Mouse (Mus musculus) lung, embryonic 16.5 days (tissue): Measurements from ENCODE around the gene Rars. TPM values are rescaled to one million over a fixed set of nuclear protein-coding genes. Genes with fewer than 3 reads are reported as not detected.
A peak's percentile ranks its signal among the peaks of the same experiment; 100 is the strongest.
"Not testable (repeated sequence)": the region's sequence is repeated elsewhere in the genome, so short reads cannot be mapped to it uniquely, and the experiment has no call there.

Experiments used
- ATAC-seq: fragments of 200-750 bp; cut with Nextera tagmentation; 2 replicates; pipeline ENCODE4 v1.8.0; 2017; ENCODE audit warnings: low read depth, mild to moderate bottlenecking, moderate library complexity
- H3K27ac ChIP-seq: fragments of 300-500 bp; sonication (generic); 2 replicates; pipeline ENCODE4 v1.5.1; 2014; ENCODE audit warnings: mild to moderate bottlenecking, control low read depth, low read length
- H3K27me3 ChIP-seq: fragments of 300-500 bp; sonication (generic); 2 replicates; pipeline ENCODE4 v1.6.1; 2014; ENCODE audit warnings: low read depth, low read length, mixed read lengths; ENCODE audit not compliant: control insufficient read depth, insufficient read depth
- H3K36me3 ChIP-seq: fragments of 300-500 bp; sonication (generic); 2 replicates; pipeline ENCODE4 v1.6.1; 2014; ENCODE audit warnings: low read length; ENCODE audit not compliant: control insufficient read depth, insufficient read depth
- H3K4me1 ChIP-seq: fragments of 300-500 bp; sonication (generic); replicated peaks from 2 replicates; pipeline ENCODE4 v1.6.1; 2014; ENCODE audit warnings: low read length, mixed read lengths; ENCODE audit not compliant: control insufficient read depth, insufficient read depth
- H3K4me2 ChIP-seq: fragments of 300-500 bp; sonication (generic); 2 replicates; pipeline ENCODE4 v1.6.1; 2014; ENCODE audit warnings: low read depth, low read length, control low read depth
- H3K4me3 ChIP-seq: fragments of 300-500 bp; sonication (generic); 2 replicates; pipeline ENCODE4 v1.5.1; 2014; ENCODE audit warnings: mild to moderate bottlenecking, low read length, control low read depth
- H3K9ac ChIP-seq: fragments of 300-500 bp; sonication (generic); 2 replicates; pipeline ENCODE4 v1.6.1; 2014; ENCODE audit warnings: low read length, control low read depth
- H3K9me3 ChIP-seq: fragments of 300-500 bp; sonication (generic); 2 replicates; pipeline ENCODE4 v1.6.1; 2016; ENCODE audit warnings: low read length; ENCODE audit not compliant: control insufficient read depth
- WGBS: fragments of 180-500 bp; shearing (Covaris S2); extraction: QIAGEN DNeasy Blood & Tissue Kit; methylation state at CpG from one replicate; pipeline ENCODE4 v1.1.7; 2014; 5-methylcytosine and 5-hydroxymethylcytosine counted together
- polyA plus RNA-seq: library from polyadenylated mRNA; unstranded; fragments of >200 nt; fragmentation: Nextera tagmentation; extraction: Ambion mirVana; gene quantifications from 2 replicates; pipeline ENCODE4 v1.2.1, GENCODE M21; 2015

The Rars gene
- polyA plus RNA-seq, 1 experiment from 2014 or later = 74.9 TPM

GRCm38 (mm10) chr11:35816316-35816715 lies 18.0 kb downstream of the Rars start:
- Histone ChIP-seq H3K27ac (no peak overlapping the region), H3K27me3 (no peaks in the 10 kb centered on the region), H3K9ac (no peak overlapping the region), H3K36me3 (peaks cover 59% of the 10 kb centered on the region), H3K4me2 (no peak overlapping the region), H3K4me1 (no peaks in the 10 kb centered on the region), H3K9me3 (no peaks in the 10 kb centered on the region), H3K4me3 (no peak overlapping the region)
- 88% methylated on average over 12 of the region's 12 CpGs for WGBS
- ATAC-seq = no peak

- Histone ChIP-seq H3K27ac (no peak overlapping the region), H3K4me3 (no peak overlapping the region), H3K27me3 (no peaks in the 10 kb centered on the region), H3K4me2 (no peak overlapping the region), H3K36me3 (peaks cover 53% of the 10 kb centered on the region), H3K9me3 (no peaks in the 10 kb centered on the region), H3K9ac (no peak overlapping the region), H3K4me1 (no peaks in the 10 kb centered on the region)
- 84% methylated on average over 10 of the region's 10 CpGs for WGBS
- ATAC-seq = no peak
Observed at GRCm38 (mm10) chr11:35811458-35811857, 22.8 kb downstream of the Rars start.

DNA sequence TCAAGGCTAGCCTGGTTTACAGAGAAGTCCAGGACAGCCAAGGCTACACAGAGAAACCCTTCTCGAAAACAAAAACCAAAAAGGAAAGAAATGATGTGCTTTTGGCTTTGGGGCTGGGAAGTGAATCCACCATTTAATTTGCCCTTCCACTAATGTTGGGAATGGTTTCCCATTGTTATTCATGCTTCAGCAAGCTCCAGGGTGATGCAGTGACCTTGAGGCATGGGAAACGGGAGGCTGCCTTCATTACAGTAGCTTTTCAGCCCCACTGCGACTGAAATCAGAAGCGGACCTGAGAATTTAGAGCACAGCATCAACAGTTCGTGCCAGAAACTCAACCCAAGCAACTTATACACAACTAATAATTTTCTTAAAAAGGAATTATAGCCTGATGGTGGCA lies 33.0 kb downstream of the Rars start:
- Histone ChIP-seq H3K4me1 (no peaks in the 10 kb centered on the region; the same call in 1 of the 2 replicates), H3K27ac (no peak overlapping the region), H3K27me3 (peaks cover 36% of the 10 kb centered on the region), H3K9ac (no peak overlapping the region), H3K9me3 (no peaks in the 10 kb centered on the region), H3K36me3 (no peaks in the 10 kb centered on the region), H3K4me3 (no peak overlapping the region), H3K4me2 (no peak overlapping the region)
- no peak for ATAC-seq
- 72% methylated on average over 5 of the region's 5 CpGs for WGBS

- Histone ChIP-seq H3K36me3 (no peaks in the 10 kb centered on the region), H3K4me2 (peak within 1 kb of the TSS; percentile 50), H3K27ac (no peak within 1 kb of the TSS), H3K4me1 (no peaks in the 10 kb centered on the region; the same call in 1 of the 2 replicates), H3K9me3 (no peaks in the 10 kb centered on the region), H3K4me3 (peak within 1 kb of the TSS; percentile 31), H3K9ac (no peak within 1 kb of the TSS), H3K27me3 (peaks cover 45% of the 10 kb centered on the region)
- ATAC-seq = peak; percentile 68; the same call in 1 of the 2 replicates
- 17% methylated on average over 11 of the region's 11 CpGs for WGBS
Observed at GRCm38 (mm10) chr11:35798874-35799273, 35.4 kb downstream of the Rars start, which contains the start of gene Fbll1. Fbll1 (minus strand) TSS chr11:35798884.

DNA sequence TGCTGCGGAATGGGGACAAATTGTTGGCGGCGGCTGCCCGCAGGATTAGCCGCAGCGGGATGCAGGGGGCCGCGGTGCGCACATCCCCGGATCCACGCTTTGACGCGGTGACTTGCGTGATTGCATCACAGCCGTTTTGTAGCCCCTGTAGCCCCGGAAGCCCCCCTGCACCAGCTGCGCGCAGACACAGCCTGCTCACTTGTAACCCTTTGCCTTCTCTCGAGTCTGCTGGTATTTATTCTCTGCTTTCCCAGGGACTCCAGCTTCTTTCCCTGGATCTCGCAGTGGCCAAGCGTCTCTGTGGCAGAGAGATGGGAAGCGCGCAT lies 35.8 kb downstream of the Rars start:
- Histone ChIP-seq H3K4me3 (peak overlapping the region; percentile 31), H3K27me3 (peaks cover 45% of the 10 kb centered on the region), H3K4me1 (no peaks in the 10 kb centered on the region; the same call in 1 of the 2 replicates), H3K36me3 (no peaks in the 10 kb centered on the region), H3K4me2 (peak overlapping the region; percentile 50), H3K9ac (no peak overlapping the region), H3K27ac (no peak overlapping the region), H3K9me3 (no peaks in the 10 kb centered on the region)
- WGBS = 6% methylated on average over 23 of the region's 23 CpGs
- no peak for ATAC-seq

GRCm38 (mm10) chr11:35797751-35798494 lies 36.4 kb downstream of the Rars start:
- WGBS = 7% methylated on average over 64 of the region's 86 CpGs
- Histone ChIP-seq H3K27ac (no peak overlapping the region), H3K9ac (no peak overlapping the region), H3K36me3 (no peaks in the 10 kb centered on the region), H3K27me3 (peaks cover 45% of the 10 kb centered on the region), H3K4me1 (no peaks in the 10 kb centered on the region; the same call in 1 of the 2 replicates), H3K4me2 (peak overlapping the region; percentile 50), H3K4me3 (peak overlapping the region; percentile 31), H3K9me3 (no peaks in the 10 kb centered on the region)
- no peak for ATAC-seq

DNA sequence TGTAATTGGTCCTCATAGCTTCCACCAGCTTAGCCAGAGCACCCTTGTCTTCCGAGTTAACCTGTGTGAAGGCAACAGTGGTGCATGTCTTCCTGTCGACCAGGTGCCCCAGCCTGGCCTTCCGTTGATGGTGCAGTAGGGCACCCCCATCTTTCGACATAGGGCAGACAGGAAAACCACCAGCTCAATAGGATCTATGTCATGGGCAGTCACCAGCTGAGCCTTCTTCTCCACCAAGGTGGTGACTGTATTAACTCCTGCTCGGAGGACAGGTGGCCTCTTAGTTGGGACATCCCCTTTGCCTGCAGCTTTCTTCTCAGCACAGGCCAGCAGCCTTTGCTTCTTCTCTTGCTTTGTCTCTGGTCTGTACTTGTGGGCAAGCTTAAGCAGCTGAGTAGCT lies 41.5 kb downstream of the Rars start:
- not testable (repeated sequence) for ATAC-seq, H3K36me3 ChIP-seq, H3K9me3 ChIP-seq, H3K4me3 ChIP-seq, H3K4me1 ChIP-seq, H3K9ac ChIP-seq, H3K27ac ChIP-seq, H3K4me2 ChIP-seq
- 73% methylated on average over 5 of the region's 5 CpGs for WGBS
- H3K27me3 ChIP-seq = peaks cover 25% of the 10 kb centered on the region

DNA sequence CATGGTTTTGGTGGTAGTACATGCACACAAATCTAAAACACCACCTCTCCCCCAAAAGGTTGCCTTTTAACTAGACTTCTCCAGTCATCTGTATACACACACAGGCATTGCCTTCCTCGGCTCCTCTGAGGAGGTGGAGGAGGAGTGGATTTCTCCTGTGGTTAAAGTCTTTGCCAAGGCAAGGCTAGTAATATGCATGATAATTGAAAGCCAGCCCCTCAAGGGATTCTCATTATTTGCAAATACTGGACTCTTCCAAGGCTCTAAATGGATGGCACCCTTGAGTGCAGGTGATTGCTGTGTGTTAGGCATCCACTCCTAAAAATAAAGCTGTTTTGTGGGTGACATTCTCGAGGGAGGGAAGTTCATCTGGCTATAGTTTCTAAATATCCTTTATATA lies 45.9 kb downstream of the Rars start:
- Histone ChIP-seq H3K36me3 (peaks cover 25% of the 10 kb centered on the region), H3K27me3 (no peaks in the 10 kb centered on the region), H3K27ac (no peak overlapping the region), H3K9me3 (no peaks in the 10 kb centered on the region), H3K4me3 (no peak overlapping the region), H3K9ac (no peak overlapping the region), H3K4me1 (no peaks in the 10 kb centered on the region), H3K4me2 (no peak overlapping the region)
- ATAC-seq = no peak
- 80% methylated on average over 2 of the region's 2 CpGs for WGBS

DNA sequence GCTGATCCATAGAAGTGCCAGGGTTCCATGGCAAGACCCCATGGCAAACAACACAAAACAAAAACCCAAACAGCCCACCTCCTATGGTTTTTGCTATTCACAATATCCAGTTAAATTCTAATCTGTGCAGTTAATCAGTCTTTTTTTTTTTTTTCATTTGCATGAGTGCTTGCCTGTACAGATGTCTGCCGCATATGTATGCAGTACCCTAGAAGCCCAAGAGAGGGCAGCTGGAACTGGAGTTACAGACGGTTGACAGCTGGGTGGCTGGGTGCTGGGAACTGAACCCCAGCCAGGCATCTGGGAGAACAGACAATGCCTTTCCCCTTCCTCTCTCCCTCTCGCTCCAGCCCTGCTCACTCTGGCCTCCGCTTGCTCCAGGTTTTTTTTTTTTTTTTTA lies 49.8 kb downstream of the Rars start:
- Histone ChIP-seq H3K4me1 (no peaks in the 10 kb centered on the region), H3K4me3 (no peak overlapping the region), H3K27ac (no peak overlapping the region), H3K4me2 (no peak overlapping the region), H3K9me3 (no peaks in the 10 kb centered on the region), H3K27me3 (no peaks in the 10 kb centered on the region), H3K36me3 (peaks cover 41% of the 10 kb centered on the region), H3K9ac (no peak overlapping the region)
- 90% methylated on average over 4 of the region's 4 CpGs for WGBS
- ATAC-seq = no peak
